ENCODE assay signal across 11 mouse cellular contexts in the genomic region with DNA sequence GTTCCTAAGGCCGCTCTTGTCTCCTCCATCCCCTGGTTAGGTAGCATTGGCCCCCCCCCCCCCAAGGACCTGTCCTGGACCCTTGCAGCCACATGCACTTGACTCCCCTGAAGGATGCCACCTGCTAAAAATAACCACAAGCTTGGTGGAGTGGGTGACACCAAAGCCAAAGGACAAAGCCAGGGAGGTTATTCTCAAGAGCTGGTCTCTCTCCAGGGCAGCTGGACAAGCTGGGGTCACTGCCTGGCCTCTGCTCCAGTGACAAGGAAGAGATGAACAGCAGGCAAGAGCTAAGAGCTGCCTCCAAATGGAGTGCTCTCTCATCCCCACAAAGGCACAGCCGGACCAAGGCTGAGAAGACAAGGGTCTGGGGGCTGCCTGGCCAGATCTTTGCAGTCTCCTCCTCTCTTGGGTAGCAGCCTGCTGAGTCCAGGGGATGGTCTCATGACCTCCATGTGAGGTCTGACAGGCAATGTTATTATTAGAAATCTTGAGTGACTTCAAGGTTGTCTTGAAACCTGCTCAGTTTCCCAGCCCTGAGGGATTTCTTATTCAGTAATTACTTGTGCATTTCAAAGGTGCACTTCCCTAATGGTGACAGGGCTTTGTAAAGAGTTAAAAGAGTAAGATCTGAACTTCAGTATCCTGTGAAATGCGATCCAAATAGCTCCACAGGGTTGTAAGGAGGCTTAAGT. TPM values are rescaled to one million over a fixed set of nuclear protein-coding genes. Genes with fewer than 3 reads are reported as not detected.
DNase-seq lines count a peak whose midpoint lies in the region; TF ChIP-seq lines count a peak whose summit lies in the region.
"Had no signal": no experiment of that assay in that cellular context is flagged by ENCODE, and none has a peak within 500 bp of the region (broad histone marks: within the 10 kb centered on the region; RNA-seq: fewer than 3 reads in every experiment).

No protein-coding gene starts in this region.

- DNase-seq in gastrocnemius, adult 2 months: peak; percentile 73
- no peak for DNase-seq in gastrocnemius, postnatal 10 days
- DNase-seq in CH12.LX (ENCODE audit: extremely low read depth) (peak; percentile 46), MN1 (ENCODE audit: low spot score) (no peak)
- peak; percentile 53 to 55 for DNase-seq in gastrocnemius, adult 8-10 months (ENCODE audit: low spot score in 2 of 2)
- DNase-seq in heart, postnatal 36 days: peak; percentile 11 to 56
- DNase-seq in frontal cortex, postnatal 14 days (ENCODE audit: low spot score in 2 of 2): no peak
- no peak for DNase-seq in spleen, postnatal 36 days (ENCODE audit: low spot score in 2 of 2)
- DNase-seq: cerebellum, adult 11 months had no signal

- H3K9me3 ChIP-seq in CH12.LX (replicated peaks; ENCODE audit: low read length): no peaks in the 10 kb centered on the region

- no peak overlapping the region for H3K4me2 ChIP-seq in CH12.LX (ENCODE audit: insufficient read depth, low read depth, poor library complexity, severe bottlenecking)
- H3K4me2 ChIP-seq: hindbrain, embryonic 14.5 days had no signal

- no peak for TF ChIP-seq CTCF in gastrocnemius, adult 2 months (IDR thresholded peaks at IDR 0.05)
- no peak for TF ChIP-seq CTCF in CH12.LX (conservative IDR thresholded peaks at IDR 0.05 in 1 of 2, IDR thresholded peaks at IDR 0.05 in 1 of 2; ENCODE audit: low read depth in 2 of 2, low read length in 2 of 2)

- no peak overlapping the region for H3K9ac ChIP-seq in CH12.LX (ENCODE audit: insufficient read depth, low read depth)
- H3K9ac ChIP-seq: hindbrain, embryonic 14.5 days; liver, embryonic 14.5 days had no signal

- peaks cover 60% of the 10 kb centered on the region for H3K79me2 ChIP-seq in CH12.LX (replicated peaks; ENCODE audit: control insufficient read depth, extremely low read depth, insufficient read depth, poor library complexity, severe bottlenecking)

- dilution Hi-C loops in CH12.LX (cut with MboI; ENCODE audit: extremely low pct_ligation_motif_present, extremely low pct_unique_long_range_greater_than_20kb, low sequenced_read_pairs): no loop called here

- H3K4me3 ChIP-seq in gastrocnemius, adult 2 months: peak overlapping the region; percentile 32
- H3K4me3 ChIP-seq in CH12.LX (replicated peaks in 1 of 3; ENCODE audit: low read depth in 2 of 3, low read length in 2 of 3, poor library complexity in 1 of 3): no peak overlapping the region

- H3K27ac ChIP-seq in gastrocnemius, adult 2 months: peak overlapping the region; percentile 90
- no peak overlapping the region for H3K27ac ChIP-seq in CH12.LX (ENCODE audit: insufficient read depth, low read depth)
- H3K27ac ChIP-seq: hindbrain, embryonic 14.5 days; liver, embryonic 14.5 days had no signal

- no peak for TF ChIP-seq EP300 in CH12.LX (IDR thresholded peaks at IDR 0.05; ENCODE audit: low read length)

- peaks cover 0 to 42% of the 10 kb centered on the region in 2 experiments for H3K36me3 ChIP-seq in CH12.LX (replicated peaks in 1 of 2; ENCODE audit: control insufficient read depth in 1 of 2, insufficient read depth in 1 of 2, low read length in 1 of 2)

- TF ChIP-seq RAD21 in CH12.LX (IDR thresholded peaks at IDR 0.05; ENCODE audit: low read depth, low read length): no peak

- no peak for TF ChIP-seq POLR2A in CH12.LX (IDR thresholded peaks at IDR 0.05; ENCODE audit: low read depth, low read length)

- intact Hi-C loops in gastrocnemius, adult 2 months (cut with DNase I): no loop called here
- intact Hi-C loops in heart, postnatal 36 days (cut with DNase I): no loop called here

- in situ Hi-C loops in CH12.LX (cut with MboI; ENCODE audit: low pct_ligation_motif_present, low pct_unique_long_range_greater_than_20kb, low sequenced_read_pairs): no loop called here

- H3K4me1 ChIP-seq in CH12.LX (ENCODE audit: control insufficient read depth in 1 of 2, insufficient read depth in 2 of 2): peaks cover 37 to 91% of the 10 kb centered on the region in 2 experiments

- no peaks in the 10 kb centered on the region for H3K27me3 ChIP-seq in CH12.LX (replicated peaks)

TF ChIP-seq in CH12.LX, 34 proteins besides CTCF, POLR2A, EP300 and RAD21:
- TF ChIP-seq ZNF384 (IDR thresholded peaks at IDR 0.05; ENCODE audit: low read depth, low read length) (peak; percentile 85; the same call in 1 of the 2 replicates), IRF4 (IDR thresholded peaks at IDR 0.05; ENCODE audit: low read depth, low read length) (no peak), BHLHE40 (IDR thresholded peaks at IDR 0.05; ENCODE audit: low read depth, low read length) (peak; percentile 72), MEF2A (IDR thresholded peaks at IDR 0.05; ENCODE audit: borderline replicate concordance, low read depth, low read length) (peak; percentile 58; the same call in 1 of the 2 replicates), ETS1 (conservative IDR thresholded peaks at IDR 0.05; ENCODE audit: low read depth, low read length) (no peak; the same call in 1 of the 2 replicates)

RNA-seq across cellular contexts. Expression of a gene that starts 6.9 kb away (rescaled TPM):
- 10 to 100 TPM; 62.5 to 93.2 TPM for total RNA-seq in gastrocnemius, adult 2 months (2021)
- 10 to 100 TPM; 66.9 to 77.5 TPM for total RNA-seq in gastrocnemius, postnatal 10 days (2021)
- total RNA-seq in CH12.LX (2012; rRNA removed): 46.4 and 57.6 TPM in 2 replicates
- total RNA-seq in CH12.LX (2014; rRNA removed): 47.5 and 51.6 TPM in 2 replicates
- polyA plus RNA-seq in CH12.LX (2012; ENCODE audit: insufficient read length, low read depth): 53.4 and 54.8 TPM in 2 replicates
- 10 to 100 TPM; 61.8 to 71.6 (median 65.3) TPM for total RNA-seq in gastrocnemius, adult 8-10 months (2022)
- 100 to 1,000 TPM; 117 to 139 TPM for total RNA-seq in heart, postnatal 36 days (2021)

Comparison
In these comparisons a context has a peak if more than half of its experiments do, and no peak if none do; other contexts are left out.
1. DNase-seq: peak in gastrocnemius, adult 2 months (single experiment), CH12.LX (single experiment), gastrocnemius, adult 8-10 months (2 of 2) and heart, postnatal 36 days (2 of 2); none in gastrocnemius, postnatal 10 days (single experiment), frontal cortex, postnatal 14 days (0 of 2), MN1 (single experiment) and spleen, postnatal 36 days (0 of 2).